Mouse (Mus musculus): ENCODE results near the gene Eif3d.

DNA sequence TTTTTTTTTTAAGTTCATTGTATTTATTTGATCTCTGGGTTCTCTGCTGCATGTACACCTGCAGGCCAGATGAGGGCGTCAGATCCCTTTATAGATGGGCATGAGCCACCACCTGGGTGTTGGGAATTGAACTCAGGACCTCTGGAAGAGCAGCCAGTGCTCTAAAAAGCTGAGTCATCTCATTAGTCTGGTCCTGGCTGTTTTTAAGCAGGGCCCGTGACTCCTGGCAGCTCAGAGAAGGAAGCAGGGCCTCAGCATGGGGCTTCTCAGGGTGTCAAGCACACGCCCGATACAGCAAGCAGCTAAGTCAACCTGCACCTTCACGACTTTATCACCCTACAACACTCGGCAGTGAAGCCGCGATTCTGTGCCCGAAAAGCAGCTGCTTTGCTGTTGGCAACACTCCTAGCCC lies 5.5 kb downstream of the Eif3d start:
- TF ChIP-seq POLR2A (IDR thresholded peaks at IDR 0.05; ENCODE audit: low read depth, low read length) (no peak), CTCF (IDR thresholded peaks at IDR 0.05; ENCODE audit: borderline replicate concordance, insufficient read depth, low read length) (no peak)

Data from embryonic fibroblast, embryonic 13.5 days (primary cell).